Mouse (Mus musculus) midbrain, embryonic 11.5 days (tissue): ENCODE data around the gene Tapbp. TPM values are rescaled to one million over a fixed set of nuclear protein-coding genes. Genes with fewer than 3 reads are reported as not detected.

Experiments
- ATAC-seq: fragments of 200-750 bp; cut with Nextera tagmentation; 2 replicates; pipeline ENCODE4 v1.8.0; 2017; ENCODE audit warnings: moderate TSS enrichment, moderate library complexity; ENCODE audit not compliant: low FRiP score
- DNase-seq: peaks from one replicate; pipeline ENCODE4 v3.0.0; 2015; ENCODE audit warnings: low spot score; ENCODE audit errors: missing footprints
- H3K27ac ChIP-seq: fragments of 300-500 bp; sonication (generic); 2 replicates; pipeline ENCODE4 v1.5.1; 2014; ENCODE audit warnings: low read depth, low read length
- H3K27me3 ChIP-seq: fragments of 300-500 bp; sonication (generic); 2 replicates; pipeline ENCODE4 v1.6.1; 2014; ENCODE audit warnings: mild to moderate bottlenecking, low read length, moderate library complexity, mixed read lengths; ENCODE audit not compliant: control insufficient read depth, insufficient read depth
- H3K36me3 ChIP-seq: fragments of 300-500 bp; sonication (generic); 2 replicates; pipeline ENCODE4 v1.6.1; 2014; ENCODE audit warnings: mild to moderate bottlenecking, low read length, moderate library complexity, mixed read lengths; ENCODE audit not compliant: control insufficient read depth, insufficient read depth
- H3K4me1 ChIP-seq: fragments of 300-500 bp; sonication (generic); 2 replicates; pipeline ENCODE4 v1.6.1; 2014; ENCODE audit warnings: low read length; ENCODE audit not compliant: control insufficient read depth, insufficient read depth
- H3K4me2 ChIP-seq: fragments of 300-500 bp; sonication (generic); 2 replicates; pipeline ENCODE4 v1.6.1; 2014; ENCODE audit warnings: mild to moderate bottlenecking, moderate library complexity
- H3K4me3 ChIP-seq: fragments of 300-500 bp; sonication (generic); 2 replicates; pipeline ENCODE4 v1.5.1; 2014; ENCODE audit warnings: low read depth, low read length
- H3K9ac ChIP-seq: fragments of 300-500 bp; sonication (generic); 2 replicates; pipeline ENCODE4 v1.6.1; 2014; ENCODE audit warnings: low read length
- H3K9me3 ChIP-seq: fragments of 300-500 bp; sonication (generic); 2 replicates; pipeline ENCODE4 v1.6.1; 2016; ENCODE audit warnings: low read length; ENCODE audit not compliant: control insufficient read depth
- WGBS: fragments of 180-500 bp; shearing (Covaris S2); extraction: QIAGEN DNeasy Blood & Tissue Kit; methylation state at CpG from one replicate; pipeline ENCODE4 v1.1.7; 2014; 5-methylcytosine and 5-hydroxymethylcytosine counted together
- polyA plus RNA-seq: library from polyadenylated mRNA; unstranded; fragments of >200 nt; fragmentation: Nextera tagmentation; extraction: Ambion mirVana; gene quantifications from 2 replicates; pipeline ENCODE4 v1.2.1, GENCODE M21; 2014

Tapbp gene
- polyA plus RNA-seq, 1 experiment from 2014 or later = 14.8 TPM

DNA sequence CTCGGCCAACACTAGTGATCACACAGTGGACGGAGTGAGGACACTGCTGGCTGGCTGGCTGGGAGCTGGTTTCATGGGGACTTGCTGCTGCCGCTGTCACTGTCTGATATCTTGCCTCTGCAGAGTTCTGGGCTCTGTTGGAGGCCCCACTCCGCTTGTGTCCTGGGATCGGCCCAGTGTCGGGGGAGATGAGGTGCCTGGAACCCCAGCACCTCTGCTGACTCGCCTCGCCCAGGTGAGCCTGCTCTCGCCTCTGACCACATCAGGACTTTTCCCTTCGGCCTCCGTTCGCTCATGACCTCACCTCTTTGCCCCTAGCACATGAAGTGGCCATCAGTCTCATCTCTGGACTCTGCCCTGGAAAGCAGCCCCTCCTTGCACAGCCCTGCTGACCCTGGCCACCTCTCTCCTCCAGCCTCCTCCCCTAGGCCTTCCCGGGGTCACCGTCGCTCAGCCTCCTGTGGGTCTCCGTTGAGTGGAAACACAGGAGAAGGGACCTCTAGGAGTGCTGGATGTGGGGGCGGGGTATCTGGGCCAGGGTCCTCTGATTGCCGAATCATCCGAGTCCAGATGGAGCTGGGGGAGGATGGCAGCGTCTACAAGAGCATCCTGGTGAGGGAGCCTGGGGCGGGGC is 19.8 kb downstream of the Tapbp start:
- no peak for ATAC-seq
- H3K9me3 ChIP-seq = no peaks in the 10 kb centered on the region
- H3K9ac ChIP-seq = no peak overlapping the region
- H3K4me1 ChIP-seq = peaks cover 18% of the 10 kb centered on the region
- no peak overlapping the region for H3K4me2 ChIP-seq
- WGBS = 89% methylated on average over 21 of the region's 21 CpGs
- H3K27ac ChIP-seq = no peak overlapping the region
- no peak overlapping the region for H3K4me3 ChIP-seq
- no peak for DNase-seq
- H3K36me3 ChIP-seq = peaks cover 11% of the 10 kb centered on the region
- H3K27me3 ChIP-seq = no peaks in the 10 kb centered on the region

DNA sequence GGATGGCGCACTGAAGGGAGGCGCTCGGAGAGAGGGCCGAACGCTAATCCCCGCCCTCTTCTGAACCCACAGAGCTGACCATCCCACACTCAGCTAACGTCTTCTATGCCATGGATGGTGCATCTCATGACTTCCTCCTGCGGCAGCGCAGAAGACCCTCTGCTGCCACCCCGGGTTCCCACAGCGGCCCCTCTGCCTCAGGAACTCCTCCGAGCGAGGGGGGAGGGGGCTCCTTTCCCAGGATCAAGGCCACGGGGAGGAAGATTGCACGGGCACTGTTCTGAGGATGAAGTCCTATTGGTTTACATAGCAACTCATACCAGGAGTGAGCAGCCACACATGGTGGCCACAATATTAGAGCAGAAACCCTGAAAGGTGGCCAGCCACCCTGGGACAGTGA is 21.3 kb downstream of the Tapbp start:
- Histone ChIP-seq H3K27me3 (no peaks in the 10 kb centered on the region), H3K9me3 (no peaks in the 10 kb centered on the region), H3K36me3 (peaks cover 11% of the 10 kb centered on the region), H3K4me1 (peaks cover 17% of the 10 kb centered on the region), H3K4me3 (no peak overlapping the region), H3K27ac (no peak overlapping the region), H3K4me2 (no peak overlapping the region), H3K9ac (no peak overlapping the region)
- 86% methylated on average over 15 of the region's 15 CpGs for WGBS
- DNase-seq (no peak), ATAC-seq (no peak)

DNA sequence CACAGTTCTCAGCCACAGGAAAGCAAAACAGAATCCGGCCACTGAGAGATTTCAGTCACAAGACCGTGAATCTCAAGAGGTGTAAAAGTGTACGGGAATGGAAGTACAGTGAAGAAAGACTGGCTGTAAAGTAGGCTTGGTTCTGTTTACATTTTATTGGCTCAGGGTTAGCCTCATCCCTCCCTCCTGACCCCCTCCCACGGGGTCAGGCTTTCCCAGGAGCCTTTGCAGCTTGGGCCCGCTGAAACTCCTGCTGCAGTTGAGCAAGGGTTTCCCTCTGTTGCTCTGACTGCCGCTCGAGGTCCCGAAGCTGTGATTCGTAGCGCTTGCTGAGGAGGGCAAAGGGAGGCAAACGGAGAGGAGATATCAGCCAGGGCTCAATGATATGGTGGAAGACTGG is 23.1 kb downstream of the Tapbp start:
- DNase-seq (no peak), ATAC-seq (no peak)
- H3K36me3 ChIP-seq = peaks cover 11% of the 10 kb centered on the region
- H3K9me3 ChIP-seq = no peaks in the 10 kb centered on the region
- H3K4me1 ChIP-seq = peaks cover 17% of the 10 kb centered on the region
- no peak overlapping the region for H3K27ac ChIP-seq
- H3K4me2 ChIP-seq = peak overlapping the region; percentile 93; the same call in 1 of the 2 replicates
- no peaks in the 10 kb centered on the region for H3K27me3 ChIP-seq
- H3K9ac ChIP-seq = no peak overlapping the region
- 85% methylated on average over 11 of the region's 11 CpGs for WGBS
- H3K4me3 ChIP-seq = no peak overlapping the region

DNA sequence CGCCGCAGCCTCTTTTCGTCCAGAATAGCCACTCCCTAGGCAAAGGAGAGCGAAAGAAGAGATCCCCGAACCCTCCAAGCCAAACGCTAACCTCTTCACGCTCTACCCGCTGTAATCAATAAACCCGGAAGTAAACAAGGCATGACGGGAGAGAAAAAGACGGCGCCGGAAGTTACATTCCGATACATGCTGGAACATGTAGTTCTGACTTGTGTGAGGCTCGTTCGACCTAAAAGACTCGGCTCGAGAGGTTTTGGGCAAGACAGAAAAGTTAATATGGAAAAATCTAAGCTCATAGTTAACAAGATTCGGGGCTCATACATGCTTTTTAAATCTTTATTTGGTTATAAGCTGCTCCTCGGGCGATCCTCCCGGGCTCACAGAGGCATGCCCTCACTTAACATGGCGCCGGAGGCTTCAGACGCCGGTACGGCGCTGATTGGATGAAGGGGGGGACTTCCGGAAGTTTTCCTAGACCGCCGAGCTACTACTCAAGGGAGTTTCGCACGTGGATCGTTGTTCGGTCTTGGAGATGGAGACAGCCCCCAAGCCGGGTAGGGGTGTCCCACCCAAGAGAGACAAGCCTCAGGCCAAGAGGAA is 24.6 kb downstream of the Tapbp start, which contains the start of the genes Pfdn6 and Wdr46:
Gene Pfdn6 (minus strand): TSS at position 138 of the 600 bp plus-strand sequence.
Gene Wdr46 (plus strand): TSS at position 455 of the 600 bp plus-strand sequence.
- peaks cover 11% of the 10 kb centered on the region for H3K36me3 ChIP-seq
- H3K9ac ChIP-seq = peak within 1 kb of the TSS; percentile 69
- H3K4me3 ChIP-seq = peak within 1 kb of the TSS; percentile 73
- WGBS = under 1% methylated on average over 36 of the region's 36 CpGs
- no peak within 1 kb of the TSS for H3K27ac ChIP-seq
- peak within 1 kb of the TSS; percentile 93 for H3K4me2 ChIP-seq
- peaks cover 17% of the 10 kb centered on the region for H3K4me1 ChIP-seq
- ATAC-seq (peak; percentile 92), DNase-seq (peak; percentile 99)
- H3K27me3 ChIP-seq = no peaks in the 10 kb centered on the region
- H3K9me3 ChIP-seq = no peaks in the 10 kb centered on the region

GRCm38 (mm10) chr17:33940981-33941380 is 25.3 kb downstream of the Tapbp start:
- Histone ChIP-seq H3K36me3 (peaks cover 11% of the 10 kb centered on the region), H3K9me3 (no peaks in the 10 kb centered on the region), H3K4me2 (peak overlapping the region; percentile 93), H3K4me3 (peak overlapping the region; percentile 73), H3K27me3 (no peaks in the 10 kb centered on the region), H3K9ac (peak overlapping the region; percentile 69), H3K4me1 (peaks cover 17% of the 10 kb centered on the region), H3K27ac (no peak overlapping the region)
- DNase-seq (no peak), ATAC-seq (peak; percentile 5; the same call in 1 of the 2 replicates)
- WGBS = 2% methylated on average over 26 of the region's 26 CpGs

- H3K4me1 ChIP-seq = peaks cover 17% of the 10 kb centered on the region
- peak overlapping the region; percentile 69 for H3K9ac ChIP-seq
- peaks cover 11% of the 10 kb centered on the region for H3K36me3 ChIP-seq
- DNase-seq = no peak
- peak overlapping the region; percentile 73 for H3K4me3 ChIP-seq
- peak overlapping the region; percentile 93 for H3K4me2 ChIP-seq
- ATAC-seq = no peak
- no peak overlapping the region for H3K27ac ChIP-seq
- WGBS = 66% methylated on average over 19 of the region's 19 CpGs
- H3K9me3 ChIP-seq = no peaks in the 10 kb centered on the region
- no peaks in the 10 kb centered on the region for H3K27me3 ChIP-seq
These were observed 25.7 kb downstream of the Tapbp start for GRCm38 (mm10) chr17:33941381-33941780.

GRCm38 (mm10) chr17:33943454-33943853 is 27.8 kb downstream of the Tapbp start:
- no peaks in the 10 kb centered on the region for H3K9me3 ChIP-seq
- no peak overlapping the region for H3K9ac ChIP-seq
- no peak overlapping the region for H3K4me2 ChIP-seq
- 0 out of 2 replicates have a peak, but pooled peaks cover 2% of the 10 kb centered on the region for H3K36me3 ChIP-seq
- H3K4me3 ChIP-seq = no peak overlapping the region
- ATAC-seq (no peak), DNase-seq (no peak)
- WGBS = 93% methylated on average over 15 of the region's 15 CpGs
- no peak overlapping the region for H3K27ac ChIP-seq
- no peaks in the 10 kb centered on the region for H3K27me3 ChIP-seq
- H3K4me1 ChIP-seq = peaks cover 17% of the 10 kb centered on the region

GRCm38 (mm10) chr17:33947430-33948089 is 31.9 kb downstream of the Tapbp start:
- WGBS = 94% methylated on average over 10 of the region's 10 CpGs

More at GRCm38 (mm10) chr17:33947430-33948089, 31.9 kb downstream of the Tapbp start:
- H3K9ac ChIP-seq = no peak overlapping the region
- H3K9me3 ChIP-seq = no peaks in the 10 kb centered on the region
- no peak overlapping the region for H3K4me3 ChIP-seq
- ATAC-seq = no peak
- no peak overlapping the region for H3K4me2 ChIP-seq
- H3K27ac ChIP-seq = no peak overlapping the region
- peaks cover 11% of the 10 kb centered on the region for H3K36me3 ChIP-seq
- peaks cover 17% of the 10 kb centered on the region for H3K4me1 ChIP-seq
- no peaks in the 10 kb centered on the region for H3K27me3 ChIP-seq
- DNase-seq = no peak
